Mouse (Mus musculus) neural tube, embryonic 14.5 days (tissue): ENCODE data around the gene Lepr. TPM values are rescaled to one million over a fixed set of nuclear protein-coding genes. Genes with fewer than 3 reads are reported as not detected.

Experiments used
- ATAC-seq: fragments of 200-750 bp; cut with Nextera tagmentation; 2 replicates; pipeline ENCODE4 v1.8.0; 2017; ENCODE audit warnings: low read depth, mild to moderate bottlenecking, moderate TSS enrichment, moderate library complexity
- H3K27ac ChIP-seq: fragments of 300-500 bp; sonication (generic); 2 replicates; pipeline ENCODE4 v1.5.1; 2014; ENCODE audit warnings: low read depth, mild to moderate bottlenecking, control low read depth, low read length, moderate library complexity, mixed read lengths
- H3K27me3 ChIP-seq: fragments of 300-500 bp; sonication (generic); 2 replicates; pipeline ENCODE4 v1.6.1; 2014; ENCODE audit warnings: low read length; ENCODE audit not compliant: control insufficient read depth, insufficient read depth
- H3K36me3 ChIP-seq: fragments of 300-500 bp; sonication (generic); 2 replicates; pipeline ENCODE4 v1.6.1; 2014; ENCODE audit warnings: low read length, mixed read lengths; ENCODE audit not compliant: control insufficient read depth, insufficient read depth
- H3K4me1 ChIP-seq: fragments of 300-500 bp; sonication (generic); 2 replicates; pipeline ENCODE4 v1.6.1; 2014; ENCODE audit warnings: low read length; ENCODE audit not compliant: control insufficient read depth, insufficient read depth
- H3K4me2 ChIP-seq: fragments of 300-500 bp; sonication (generic); 2 replicates; pipeline ENCODE4 v1.6.1; 2014; ENCODE audit warnings: mild to moderate bottlenecking, low read depth, low read length, control low read depth
- H3K4me3 ChIP-seq: fragments of 300-500 bp; sonication (generic); 2 replicates; pipeline ENCODE4 v1.5.1; 2014; ENCODE audit warnings: low read depth, low read length, control low read depth, mixed read lengths
- H3K9ac ChIP-seq: fragments of 300-500 bp; sonication (generic); replicated peaks from 2 replicates; pipeline ENCODE4 v1.6.1; 2014; ENCODE audit warnings: low read depth, mild to moderate bottlenecking, control low read depth, low read length, mixed read lengths
- H3K9me3 ChIP-seq: fragments of 300-500 bp; sonication (generic); 2 replicates; pipeline ENCODE4 v1.6.1; 2016; ENCODE audit warnings: low read length; ENCODE audit not compliant: control insufficient read depth
- WGBS: fragments of 180-500 bp; shearing (Covaris S2); extraction: QIAGEN DNeasy Blood & Tissue Kit; methylation state at CpG from one replicate; pipeline ENCODE4 v1.1.7; 2014; 5-methylcytosine and 5-hydroxymethylcytosine counted together
- polyA plus RNA-seq: library from polyadenylated mRNA; unstranded; fragments of >200 nt; fragmentation: Nextera tagmentation; extraction: Ambion mirVana; gene quantifications from 2 replicates; pipeline ENCODE4 v1.2.1, GENCODE M21; 2014

The Lepr gene
- polyA plus RNA-seq, 1 experiment from 2014 or later, result 0.55 TPM

GRCm38 (mm10) chr4:101707953-101708352 lies 9.3 kb upstream of the Lepr start:
- H3K4me1 ChIP-seq, result no peaks in the 10 kb centered on the region
- H3K9me3 ChIP-seq, result no peaks in the 10 kb centered on the region
- no peak overlapping the region for H3K9ac ChIP-seq
- H3K4me2 ChIP-seq, result no peak overlapping the region
- no peak overlapping the region for H3K4me3 ChIP-seq
- no peak for ATAC-seq
- no peak overlapping the region for H3K27ac ChIP-seq
- H3K36me3 ChIP-seq, result no peaks in the 10 kb centered on the region
- WGBS, result 70% methylated on average over 3 of the region's 3 CpGs
- no peaks in the 10 kb centered on the region for H3K27me3 ChIP-seq

DNA sequence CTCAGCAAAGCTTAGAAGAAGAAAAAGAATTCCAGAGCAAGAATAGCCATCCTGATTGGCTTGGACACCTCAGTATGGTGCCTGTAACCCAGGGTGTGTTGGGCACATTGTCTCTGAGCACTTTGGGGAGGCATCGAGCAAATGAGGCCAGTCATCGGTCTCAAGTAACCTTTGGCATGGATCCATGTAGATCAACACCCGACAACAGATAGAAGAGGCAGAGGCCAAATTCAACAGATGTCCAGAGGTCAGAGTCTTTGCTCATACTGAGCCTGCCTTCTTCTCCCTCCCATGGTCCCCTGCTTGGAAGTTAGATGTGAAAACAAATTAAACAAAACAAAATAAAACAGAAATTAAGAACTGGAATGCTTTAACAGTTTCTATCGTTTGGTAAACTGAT lies 6.8 kb upstream of the Lepr start:
- no peak overlapping the region for H3K4me2 ChIP-seq
- no peaks in the 10 kb centered on the region for H3K36me3 ChIP-seq
- no peak overlapping the region for H3K9ac ChIP-seq
- no peaks in the 10 kb centered on the region for H3K27me3 ChIP-seq
- ATAC-seq, result no peak
- no peaks in the 10 kb centered on the region for H3K4me1 ChIP-seq
- H3K4me3 ChIP-seq, result no peak overlapping the region
- 71% methylated on average over 4 of the region's 4 CpGs for WGBS
- H3K9me3 ChIP-seq, result no peaks in the 10 kb centered on the region
- H3K27ac ChIP-seq, result no peak overlapping the region

DNA sequence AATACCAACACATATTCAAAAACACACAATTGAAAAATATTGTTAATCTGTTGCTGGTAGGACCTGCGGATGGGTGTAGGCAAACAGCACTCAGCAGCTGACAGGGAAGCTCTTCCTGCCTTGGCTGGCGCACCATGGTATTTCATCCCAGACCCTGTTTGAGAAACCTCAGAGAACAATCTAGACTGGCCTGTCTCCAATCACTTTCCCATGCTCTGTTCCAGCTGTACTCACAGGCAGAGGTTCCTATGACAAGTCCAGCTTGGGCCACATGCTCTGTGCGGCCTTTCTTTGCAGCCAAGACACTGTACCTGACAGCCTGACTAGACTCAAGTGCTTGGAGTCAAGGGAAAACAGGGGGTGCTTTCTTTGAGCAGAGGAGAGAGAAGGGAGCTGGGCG lies 6.1 kb upstream of the Lepr start:
- H3K4me1 ChIP-seq, result no peaks in the 10 kb centered on the region
- H3K9ac ChIP-seq, result no peak overlapping the region
- 93% methylated on average over 4 of the region's 4 CpGs for WGBS
- H3K36me3 ChIP-seq, result no peaks in the 10 kb centered on the region
- H3K27ac ChIP-seq, result no peak overlapping the region
- ATAC-seq, result no peak
- no peaks in the 10 kb centered on the region for H3K9me3 ChIP-seq
- no peak overlapping the region for H3K4me2 ChIP-seq
- no peak overlapping the region for H3K4me3 ChIP-seq
- H3K27me3 ChIP-seq, result no peaks in the 10 kb centered on the region

- no peak overlapping the region for H3K4me2 ChIP-seq
- no peak for ATAC-seq
- 33% methylated on average over 1 of the region's 1 CpGs for WGBS
Observed at GRCm38 (mm10) chr4:101712563-101712962, 4.6 kb upstream of the Lepr start.

GRCm38 (mm10) chr4:101715302-101715701 lies 1.9 kb upstream of the Lepr start:
- no peak for ATAC-seq
- H3K9ac ChIP-seq, result no peak overlapping the region
- 91% methylated on average over 8 of the region's 8 CpGs for WGBS

More at GRCm38 (mm10) chr4:101712563-101712962, 4.6 kb upstream of the Lepr start:
- Histone ChIP-seq H3K9ac (no peak overlapping the region), H3K4me1 (0 out of 2 replicates have a peak, but pooled peaks cover 4% of the 10 kb centered on the region), H3K27ac (no peak overlapping the region), H3K36me3 (no peaks in the 10 kb centered on the region), H3K27me3 (peaks cover 6% of the 10 kb centered on the region; the same call in 1 of the 2 replicates), H3K9me3 (no peaks in the 10 kb centered on the region), H3K4me3 (no peak overlapping the region)

GRCm38 (mm10) chr4:101715805-101716204 lies 1.4 kb upstream of the Lepr start:
- Histone ChIP-seq H3K9me3 (no peaks in the 10 kb centered on the region), H3K36me3 (no peaks in the 10 kb centered on the region), H3K27ac (no peak overlapping the region), H3K4me3 (no peak overlapping the region), H3K4me2 (no peak overlapping the region), H3K9ac (no peak overlapping the region), H3K27me3 (peaks cover 15% of the 10 kb centered on the region), H3K4me1 (0 out of 2 replicates have a peak, but pooled peaks cover 4% of the 10 kb centered on the region)
- no peak for ATAC-seq
- 88% methylated on average over 6 of the region's 6 CpGs for WGBS

More at GRCm38 (mm10) chr4:101715302-101715701, 1.9 kb upstream of the Lepr start:
- no peak overlapping the region for H3K27ac ChIP-seq
- 0 out of 2 replicates have a peak, but pooled peaks cover 4% of the 10 kb centered on the region for H3K4me1 ChIP-seq
- H3K4me3 ChIP-seq, result no peak overlapping the region
- H3K27me3 ChIP-seq, result peaks cover 15% of the 10 kb centered on the region
- H3K4me2 ChIP-seq, result no peak overlapping the region
- H3K36me3 ChIP-seq, result no peaks in the 10 kb centered on the region
- H3K9me3 ChIP-seq, result no peaks in the 10 kb centered on the region

DNA sequence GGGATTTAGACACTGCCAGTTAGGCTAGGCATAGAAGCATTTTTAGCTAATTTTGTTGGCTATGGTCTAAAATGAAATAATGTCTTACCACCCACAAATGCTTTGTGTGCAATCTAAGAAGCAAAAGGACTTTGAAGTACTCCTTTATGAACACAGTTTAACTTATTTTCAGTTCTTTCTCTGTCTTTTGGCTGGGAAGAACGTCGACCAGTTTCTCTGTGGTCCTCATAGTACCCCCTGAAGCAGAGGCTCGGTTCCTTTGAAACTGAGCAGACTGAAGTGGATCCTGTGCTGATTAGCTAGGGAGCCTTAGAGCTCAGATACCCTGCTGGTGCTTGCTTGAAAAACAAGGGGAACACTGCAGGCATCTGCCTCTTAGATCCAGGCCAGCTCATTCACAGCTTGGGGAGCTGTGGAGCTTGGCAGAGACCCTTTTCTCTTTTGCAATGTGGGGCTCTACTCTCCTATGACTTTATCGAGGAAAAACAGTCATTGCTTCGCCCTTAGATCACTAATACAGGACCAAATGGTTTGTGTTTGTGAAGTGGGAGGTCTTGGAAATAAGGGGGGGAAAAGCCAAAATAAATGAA lies 1.9 kb downstream of the Lepr start:
- H3K9me3 ChIP-seq, result no peaks in the 10 kb centered on the region
- no peak overlapping the region for H3K9ac ChIP-seq
- peaks cover 15% of the 10 kb centered on the region for H3K27me3 ChIP-seq
- 0 out of 2 replicates have a peak, but pooled peaks cover 4% of the 10 kb centered on the region for H3K4me1 ChIP-seq
- no peaks in the 10 kb centered on the region for H3K36me3 ChIP-seq
- H3K27ac ChIP-seq, result no peak overlapping the region
- no peak overlapping the region for H3K4me3 ChIP-seq
- WGBS, result 4% methylated on average over 5 of the region's 5 CpGs
- no peak for ATAC-seq
- H3K4me2 ChIP-seq, result no peak overlapping the region

DNA sequence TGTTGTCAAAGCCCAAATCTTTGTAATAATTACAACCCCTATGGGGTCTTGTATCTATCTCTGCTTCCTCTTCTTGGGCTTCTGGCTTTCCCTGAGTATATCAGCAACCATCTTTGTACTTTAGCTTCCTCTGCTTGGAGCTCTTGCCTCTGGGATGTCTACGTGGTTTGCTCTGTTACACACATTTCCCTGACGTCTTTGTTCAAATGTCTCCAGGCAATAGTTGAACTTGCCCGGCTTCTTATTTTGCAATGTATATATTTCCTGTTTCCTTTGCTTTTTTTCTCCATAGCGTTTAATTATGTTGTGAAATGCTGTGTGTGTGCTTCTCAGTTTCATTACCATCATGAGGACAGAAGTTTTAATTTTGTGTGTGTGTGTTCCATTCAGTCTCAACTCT lies 4.5 kb downstream of the Lepr start:
- no peak overlapping the region for H3K4me2 ChIP-seq
- no peak overlapping the region for H3K27ac ChIP-seq
- H3K9ac ChIP-seq, result no peak overlapping the region
- H3K4me1 ChIP-seq, result 0 out of 2 replicates have a peak, but pooled peaks cover 4% of the 10 kb centered on the region
- H3K9me3 ChIP-seq, result no peaks in the 10 kb centered on the region
- no peak for ATAC-seq
- no peaks in the 10 kb centered on the region for H3K36me3 ChIP-seq
- 87% methylated on average over 4 of the region's 4 CpGs for WGBS
- H3K27me3 ChIP-seq, result peaks cover 15% of the 10 kb centered on the region
- H3K4me3 ChIP-seq, result no peak overlapping the region

DNA sequence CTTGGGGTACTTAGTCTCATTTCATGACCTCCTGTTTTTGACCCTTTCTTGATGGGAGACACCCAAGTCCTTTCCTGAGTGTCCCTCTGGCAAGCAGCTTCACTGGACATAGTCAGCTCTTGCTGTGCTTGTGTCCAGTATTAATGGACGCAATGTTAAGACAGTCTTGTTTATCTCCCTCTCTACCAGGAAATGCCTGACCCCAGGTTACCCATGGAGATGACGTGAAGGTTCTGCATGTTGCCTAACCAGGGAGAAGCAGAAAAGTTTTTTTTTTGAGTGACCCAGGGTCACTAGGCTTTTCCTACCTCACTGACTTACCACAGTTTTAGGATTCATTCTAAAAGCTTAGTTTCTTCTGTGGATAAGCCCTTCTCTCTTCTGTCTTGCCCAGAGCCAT lies 24.8 kb downstream of the Lepr start:
- H3K4me2 ChIP-seq, result no peak overlapping the region
- H3K9me3 ChIP-seq, result no peaks in the 10 kb centered on the region
- H3K36me3 ChIP-seq, result no peaks in the 10 kb centered on the region
- no peaks in the 10 kb centered on the region for H3K4me1 ChIP-seq
- no peak overlapping the region for H3K9ac ChIP-seq
- no peak for ATAC-seq
- H3K4me3 ChIP-seq, result no peak overlapping the region
- H3K27me3 ChIP-seq, result no peaks in the 10 kb centered on the region
- H3K27ac ChIP-seq, result no peak overlapping the region
- 92% methylated on average over 2 of the region's 2 CpGs for WGBS
